ENCODE assay signal across 15 mouse cellular contexts in genomic region chr2:25258887-25259286, GRCm38 (mm10). TPM values are rescaled to one million over a fixed set of nuclear protein-coding genes. Genes with fewer than 3 reads are reported as not detected.
A peak's percentile ranks its signal among the peaks of the same experiment; 100 is the strongest.
DNase-seq lines count a peak whose midpoint lies in the region; ATAC-seq and TF ChIP-seq lines count a peak whose summit lies in the region.
"Had no signal": no experiment of that assay in that cellular context is flagged by ENCODE, and none has a peak within 500 bp of the region (broad histone marks: within the 10 kb centered on the region; RNA-seq: fewer than 3 reads in every experiment).

No protein-coding gene starts in this region.

- H3K36me3 ChIP-seq in kidney, adult 2 months (ENCODE audit: control insufficient read depth, insufficient read depth, low read length) = no peaks in the 10 kb centered on the region
- no peaks in the 10 kb centered on the region for H3K36me3 ChIP-seq in thymus, adult 2 months (ENCODE audit: control insufficient read depth, insufficient read depth, low read length)
- H3K36me3 ChIP-seq in stomach, postnatal 0 days (ENCODE audit: control insufficient read depth, insufficient read depth, low read length) = no peaks in the 10 kb centered on the region
- H3K36me3 ChIP-seq: heart, embryonic 13.5 days had no signal

- TF ChIP-seq CTCF in kidney, adult 2 months (conservative IDR thresholded peaks at IDR 0.05; ENCODE audit: insufficient read depth, insufficient read length, low read depth, low read length) = peak; percentile 46
- TF ChIP-seq CTCF in thymus, adult 2 months (IDR thresholded peaks at IDR 0.05; ENCODE audit: borderline replicate concordance, control insufficient read depth, extremely low read depth, insufficient read depth, low read length, poor library complexity) = no peak
- TF ChIP-seq CTCF in stomach, postnatal 0 days (IDR thresholded peaks at IDR 0.05; ENCODE audit: low read depth) = peak; percentile 72

- H3K9ac ChIP-seq in stomach, postnatal 0 days (ENCODE audit: low read length) = no peak overlapping the region
- H3K9ac ChIP-seq: heart, embryonic 13.5 days; hindbrain, embryonic 14.5 days; limb, embryonic 13.5 days had no signal

- no peak overlapping the region for H3K27ac ChIP-seq in kidney, adult 2 months (ENCODE audit: insufficient read depth, low read depth, low read length)
- no peak overlapping the region for H3K27ac ChIP-seq in thymus, adult 2 months (ENCODE audit: control insufficient read depth, insufficient read depth, low read length)
- H3K27ac ChIP-seq in stomach, postnatal 0 days (replicated peaks) = no peak overlapping the region
- H3K27ac ChIP-seq: heart, embryonic 13.5 days; hindbrain, embryonic 14.5 days; limb, embryonic 13.5 days had no signal

- no peak for DNase-seq in kidney, adult 2 months
- DNase-seq in kidney, postnatal 10 days = no peak
- DNase-seq in thymus, postnatal 4 days = peak; percentile 44
- DNase-seq in thymus, adult 2 months = no peak
- peak; percentile 78 for DNase-seq in ZHBTc4 (ENCODE audit: low read depth, low spot score)
- no peak for DNase-seq in stomach, postnatal 0 days (ENCODE audit: low spot score)
- DNase-seq in kidney, postnatal 14 days = no peak
- DNase-seq: adrenal gland, postnatal 36 days; cerebellum, adult 9-10 months; gastrocnemius, postnatal 14 days had no signal

- no peak for TF ChIP-seq POLR2A in kidney, adult 2 months (IDR thresholded peaks at IDR 0.05; ENCODE audit: low read depth, low read length)
- TF ChIP-seq POLR2A in thymus, adult 2 months (IDR thresholded peaks at IDR 0.05; ENCODE audit: control insufficient read depth, extremely low read depth, insufficient read depth, low read length, poor library complexity) = no peak

- H3K4me1 ChIP-seq in kidney, adult 2 months (ENCODE audit: control insufficient read depth, insufficient read depth, low read length) = peaks cover 12% of the 10 kb centered on the region; the same call in 1 of the 2 replicates
- peaks cover 15% of the 10 kb centered on the region for H3K4me1 ChIP-seq in thymus, adult 2 months (replicated peaks; ENCODE audit: control insufficient read depth, insufficient read depth, low read length)
- H3K4me1 ChIP-seq in stomach, postnatal 0 days (replicated peaks; ENCODE audit: control insufficient read depth, insufficient read depth) = peaks cover 6% of the 10 kb centered on the region; the same call in 1 of the 2 replicates

- TF ChIP-seq EP300 in stomach, postnatal 0 days (optimal IDR thresholded peaks at IDR 0.05) = no peak

- no peaks in the 10 kb centered on the region for H3K27me3 ChIP-seq in kidney, adult 2 months (replicated peaks; ENCODE audit: control insufficient read depth, insufficient read depth, low read length)
- no peaks in the 10 kb centered on the region for H3K27me3 ChIP-seq in thymus, adult 2 months (ENCODE audit: control insufficient read depth, insufficient read depth, low read length)
- no peaks in the 10 kb centered on the region for H3K27me3 ChIP-seq in stomach, postnatal 0 days (ENCODE audit: control insufficient read depth, insufficient read depth, low read length)

- no peak overlapping the region for H3K4me3 ChIP-seq in kidney, adult 2 months (ENCODE audit: insufficient read depth, low read depth, low read length)
- no peak overlapping the region for H3K4me3 ChIP-seq in thymus, adult 2 months (ENCODE audit: control insufficient read depth, insufficient read depth, low read length)
- no peak overlapping the region for H3K4me3 ChIP-seq in stomach, postnatal 0 days (ENCODE audit: low read depth, low read length)
- H3K4me3 ChIP-seq: heart, embryonic 13.5 days; limb, embryonic 13.5 days had no signal

- 55% methylated on average over 2 of the region's 2 CpGs for WGBS in kidney, adult 2 months
- WGBS in thymus, adult 2 months = 88% methylated on average over 2 of the region's 2 CpGs
- WGBS in stomach, postnatal 0 days = 71% methylated on average over 2 of the region's 2 CpGs

- H3K9me3 ChIP-seq in stomach, postnatal 0 days (ENCODE audit: control insufficient read depth, low read length) = no peaks in the 10 kb centered on the region
- H3K9me3 ChIP-seq: heart, embryonic 13.5 days; limb, embryonic 13.5 days had no signal

- no peak overlapping the region for H3K4me2 ChIP-seq in stomach, postnatal 0 days (replicated peaks; ENCODE audit: low read depth)
- H3K4me2 ChIP-seq: heart, embryonic 13.5 days; hindbrain, embryonic 14.5 days; limb, embryonic 13.5 days had no signal

- no peak for ATAC-seq in stomach, postnatal 0 days (ENCODE audit: low FRiP score, low TSS enrichment)
- ATAC-seq in erythroid progenitor cell, adult 5-6 weeks (replicated peaks; ENCODE audit: low FRiP score, poor library complexity, severe bottlenecking) = no peak

RNA-seq across cellular contexts. Expression of gene Tprn, which starts 3.5 kb away (rescaled TPM):
- polyA plus RNA-seq in kidney, adult 2 months (2012; rRNA removed) = 81.0 and 85.4 TPM in 2 replicates
- 24.4 and 25.9 TPM in 2 replicates for polyA plus RNA-seq in thymus, adult 2 months (2012; rRNA removed)
- 17.4 and 20.3 TPM in 2 replicates for polyA plus RNA-seq in stomach, postnatal 0 days (2015; fragmentation: Nextera tagmentation; extraction: Ambion mirVana)
- total RNA-seq in erythroid progenitor cell, adult 5-6 weeks (2015; ENCODE audit: low replicate concordance) = 1.1 TPM in 1 of 2 replicates, not detected in the other
- total RNA-seq in erythroid progenitor cell, adult 5-6 weeks (2017; ENCODE audit: low replicate concordance) = 1.0 and 2.2 TPM in 2 replicates

RNA-seq across cellular contexts. Expression of gene Tmem203, which starts 3.6 kb away (rescaled TPM):
- 48.9 and 50.7 TPM in 2 replicates for polyA plus RNA-seq in kidney, adult 2 months (2012; rRNA removed)
- polyA plus RNA-seq in thymus, adult 2 months (2012; rRNA removed) = 66.1 and 79.1 TPM in 2 replicates
- polyA plus RNA-seq in stomach, postnatal 0 days (2015; fragmentation: Nextera tagmentation; extraction: Ambion mirVana) = 38.2 and 39.7 TPM in 2 replicates
- 11.9 and 18.9 TPM in 2 replicates for total RNA-seq in erythroid progenitor cell, adult 5-6 weeks (2015; ENCODE audit: low replicate concordance)
- 1.8 and 8.5 TPM in 2 replicates for total RNA-seq in erythroid progenitor cell, adult 5-6 weeks (2017; ENCODE audit: low replicate concordance)

RNA-seq across cellular contexts. Expression of gene AL732309.1, which starts 12.2 kb away (rescaled TPM):
- polyA plus RNA-seq in kidney, adult 2 months (2012; rRNA removed) = 13.0 and 15.2 TPM in 2 replicates
- polyA plus RNA-seq in thymus, adult 2 months (2012; rRNA removed) = 41.1 and 43.0 TPM in 2 replicates
- 12.8 and 16.6 TPM in 2 replicates for polyA plus RNA-seq in stomach, postnatal 0 days (2015; fragmentation: Nextera tagmentation; extraction: Ambion mirVana)
- total RNA-seq in erythroid progenitor cell, adult 5-6 weeks (2015; ENCODE audit: low replicate concordance) = 4.0 and 4.6 TPM in 2 replicates
- total RNA-seq in erythroid progenitor cell, adult 5-6 weeks (2017; ENCODE audit: low replicate concordance) = not detected in 2 replicates
- total RNA-seq: monocyte, adult 5-6 weeks had no signal

RNA-seq across cellular contexts. Expression of gene Ssna1, which starts 13.4 kb away (rescaled TPM):
- polyA plus RNA-seq in kidney, adult 2 months (2012; rRNA removed) = 46.2 and 48.8 TPM in 2 replicates
- 164 and 182 TPM in 2 replicates for polyA plus RNA-seq in thymus, adult 2 months (2012; rRNA removed)
- polyA plus RNA-seq in stomach, postnatal 0 days (2015; fragmentation: Nextera tagmentation; extraction: Ambion mirVana) = 149 and 162 TPM in 2 replicates
- total RNA-seq in erythroid progenitor cell, adult 5-6 weeks (2015; ENCODE audit: low replicate concordance) = 114 and 128 TPM in 2 replicates
- total RNA-seq in erythroid progenitor cell, adult 5-6 weeks (2017; ENCODE audit: low replicate concordance) = 46.2 and 81.0 TPM in 2 replicates

RNA-seq across cellular contexts. Expression of gene Anapc2, which starts 13.4 kb away (rescaled TPM):
- 82.6 and 92.3 TPM in 2 replicates for polyA plus RNA-seq in kidney, adult 2 months (2012; rRNA removed)
- 141 and 144 TPM in 2 replicates for polyA plus RNA-seq in thymus, adult 2 months (2012; rRNA removed)
- polyA plus RNA-seq in stomach, postnatal 0 days (2015; fragmentation: Nextera tagmentation; extraction: Ambion mirVana) = 57.5 and 59.6 TPM in 2 replicates
- 34.6 and 55.8 TPM in 2 replicates for total RNA-seq in erythroid progenitor cell, adult 5-6 weeks (2015; ENCODE audit: low replicate concordance)
- total RNA-seq in erythroid progenitor cell, adult 5-6 weeks (2017; ENCODE audit: low replicate concordance) = 29.7 and 40.0 TPM in 2 replicates

Comparison
In these comparisons a context has a peak if more than half of its experiments do, and no peak if none do; other contexts are left out.
1. DNase-seq: peak in thymus, postnatal 4 days (single experiment) and ZHBTc4 (single experiment); none in kidney, adult 2 months (single experiment), kidney, postnatal 10 days (single experiment), thymus, adult 2 months (single experiment), stomach, postnatal 0 days (single experiment) and kidney, postnatal 14 days (single experiment).